Mouse (Mus musculus): Measurements from ENCODE around the gene Sfxn3.

DNA sequence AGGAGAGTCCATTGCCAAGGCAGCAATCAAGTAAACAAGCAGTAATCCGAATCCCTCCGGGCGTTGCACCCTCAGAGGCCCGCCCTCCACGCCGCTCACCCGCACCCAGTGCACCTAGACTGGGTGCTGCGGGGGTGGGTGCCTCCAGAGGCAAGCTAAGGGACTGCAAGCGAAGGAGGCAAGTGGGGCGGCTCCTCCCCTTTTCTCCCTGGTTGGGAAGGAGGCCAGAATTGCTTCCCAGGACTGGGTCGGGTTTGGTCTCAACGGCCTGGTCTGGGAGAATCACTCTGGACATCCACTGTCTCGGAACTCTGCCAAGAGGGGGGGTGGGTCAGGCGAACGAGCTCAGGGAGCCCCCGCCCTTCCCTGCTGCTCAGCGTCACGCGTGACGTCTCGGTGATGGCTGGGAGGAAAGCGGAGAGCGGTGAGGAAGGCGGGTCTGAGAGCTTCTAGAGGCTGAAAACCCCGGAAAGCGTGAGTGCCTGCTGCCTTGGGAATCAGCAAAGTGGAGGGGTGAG lies at the start of gene Sfxn3:
- TF ChIP-seq POLR2A (IDR thresholded peaks at IDR 0.05; ENCODE audit: insufficient read depth, low read depth, low read length) = peak; percentile 60
- peak; percentile 76; the same call in 1 of the 2 replicates for TF ChIP-seq CTCF (IDR thresholded peaks at IDR 0.05; ENCODE audit: insufficient read depth, low read depth, low read length)
